8 mouse cellular contexts compared by ENCODE assay signal in the genomic region with DNA sequence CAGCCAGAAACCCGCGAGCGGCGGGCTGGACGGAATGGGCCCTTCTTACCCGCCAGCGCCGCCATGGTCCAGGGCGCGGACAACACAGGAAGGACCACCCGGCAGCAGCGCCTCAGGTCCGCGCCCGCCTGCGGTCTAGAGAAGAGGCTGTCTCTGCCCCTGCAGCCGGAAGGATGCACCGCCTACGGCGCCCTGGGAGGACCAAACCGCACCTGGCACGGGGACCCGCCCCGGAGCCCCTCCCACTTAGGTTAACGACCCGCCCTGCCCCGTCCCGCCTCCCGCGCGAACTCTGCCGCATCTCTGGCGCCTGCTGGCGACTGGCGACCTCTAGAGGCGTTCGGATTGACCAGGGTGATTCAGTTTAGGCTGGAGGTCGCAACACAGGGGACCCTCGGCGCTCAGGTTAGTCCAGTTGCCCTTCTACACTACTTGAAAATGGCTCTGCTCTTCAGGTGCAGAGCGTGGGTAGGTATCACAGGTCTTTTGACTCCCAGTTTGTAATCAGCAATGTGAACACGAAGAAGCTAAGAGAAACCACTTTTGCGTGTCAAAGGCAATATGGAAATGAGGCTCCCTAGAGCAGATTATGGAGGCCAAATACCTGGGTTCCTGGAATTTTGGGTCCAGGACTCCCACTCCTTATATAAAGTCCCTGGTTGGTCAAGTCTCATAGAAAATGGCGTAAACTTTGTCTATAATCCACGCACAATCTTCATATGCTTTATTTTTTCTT. TPM values are rescaled to one million over a fixed set of nuclear protein-coding genes. Genes with fewer than 3 reads are reported as not detected.
A peak's percentile ranks its signal among the peaks of the same experiment; 100 is the strongest.
DNase-seq lines count a peak whose midpoint lies in the region; ATAC-seq and TF ChIP-seq lines count a peak whose summit lies in the region.

A gene (minus strand): TSS at position 193 of the 736 bp plus-strand sequence.

- H3K4me2 ChIP-seq in lung, embryonic 16.5 days (ENCODE audit: low read depth, low read length), result peak within 1 kb of the TSS; percentile 69

- H3K4me1 ChIP-seq in MEL (ENCODE audit: control insufficient read depth in 1 of 2, insufficient read depth in 2 of 2, low read length in 2 of 2), result peaks cover 7 to 19% of the 10 kb centered on the region in 2 experiments; a peak in 2 of 4 replicates
- peaks cover 10% of the 10 kb centered on the region; the same call in 1 of the 2 replicates for H3K4me1 ChIP-seq in cerebellum, adult 2 months (ENCODE audit: control insufficient read depth, insufficient read depth, low read length)
- H3K4me1 ChIP-seq in lung, embryonic 16.5 days (replicated peaks; ENCODE audit: control insufficient read depth, insufficient read depth, low read length), result peaks cover 11% of the 10 kb centered on the region

- H3K36me3 ChIP-seq in MEL (ENCODE audit: control insufficient read depth in 1 of 2, insufficient read depth in 2 of 2, low read length in 2 of 2), result peaks cover 0 to 17% of the 10 kb centered on the region in 2 experiments; a peak in 2 of 4 replicates
- peaks cover 1% of the 10 kb centered on the region; the same call in 1 of the 2 replicates for H3K36me3 ChIP-seq in lung, embryonic 16.5 days (ENCODE audit: control insufficient read depth, insufficient read depth, low read length)

- H3K9ac ChIP-seq in MEL (ENCODE audit: control insufficient read depth, low read depth, low read length, poor library complexity, severe bottlenecking), result peak within 1 kb of the TSS; percentile 89
- H3K9ac ChIP-seq in lung, embryonic 16.5 days (ENCODE audit: low read length), result peak within 1 kb of the TSS; percentile 74

- DNase-seq in MEL (ENCODE audit: low read depth, low spot score), result peak; percentile 98
- DNase-seq in cerebellum, adult 2 months, result peak; percentile 94 to 95
- DNase-seq in forelimb bud, embryonic 11.5 days (ENCODE audit: low read depth, low spot score), result peak; percentile 88
- peak; percentile 50 for DNase-seq in layer of hippocampus, adult 9-10 months (ENCODE audit: low spot score)
- DNase-seq in ovary, postnatal 10 days (ENCODE audit: low spot score), result peak; percentile 87
- DNase-seq in thymus, postnatal 10 days (ENCODE audit: low spot score in 2 of 2), result peak; percentile 95 to 97

- peak within 1 kb of the TSS; percentile 69 to 94 for H3K4me3 ChIP-seq in MEL (ENCODE audit: control insufficient read depth in 1 of 2, insufficient read depth in 1 of 2, low read depth in 2 of 2, low read length in 2 of 2)
- peak within 1 kb of the TSS; percentile 58 for H3K4me3 ChIP-seq in cerebellum, adult 2 months (replicated peaks; ENCODE audit: insufficient read depth, low read depth, low read length)
- H3K4me3 ChIP-seq in lung, embryonic 16.5 days (ENCODE audit: low read length), result peak within 1 kb of the TSS; percentile 62

- TF ChIP-seq POLR2A in MEL (IDR thresholded peaks at IDR 0.05; ENCODE audit: control insufficient read depth in 1 of 2, insufficient read depth in 1 of 2, low read depth in 1 of 2, low read length in 2 of 2, poor library complexity in 1 of 2), result peak; percentile 81 to 89
- peak; percentile 81 for TF ChIP-seq POLR2A in cerebellum, adult 2 months (IDR thresholded peaks at IDR 0.05; ENCODE audit: borderline replicate concordance, insufficient read depth, low read length)

- TF ChIP-seq EP300 in MEL (IDR thresholded peaks at IDR 0.05; ENCODE audit: low read depth in 1 of 2, low read length in 2 of 2), result no peak

- no peaks in the 10 kb centered on the region for H3K27me3 ChIP-seq in MEL (ENCODE audit: control insufficient read depth in 1 of 2, insufficient read depth in 2 of 2, low read length in 2 of 2)
- H3K27me3 ChIP-seq in cerebellum, adult 2 months (ENCODE audit: control insufficient read depth, insufficient read depth, low read length), result no peaks in the 10 kb centered on the region
- no peaks in the 10 kb centered on the region for H3K27me3 ChIP-seq in lung, embryonic 16.5 days (ENCODE audit: control insufficient read depth, insufficient read depth, low read depth, low read length)

- ATAC-seq in hematopoietic stem cell, adult 5-6 weeks (replicated peaks in 1 of 2; ENCODE audit: insufficient read depth in 1 of 2, low FRiP score in 2 of 2, low TSS enrichment in 1 of 2, low read depth in 1 of 2, poor library complexity in 2 of 2, severe bottlenecking in 2 of 2), result peak; percentile 89 to 92
- ATAC-seq in lung, embryonic 16.5 days (ENCODE audit: low read depth), result peak; percentile 96

- H3K9me3 ChIP-seq in MEL (replicated peaks; ENCODE audit: insufficient read depth, low read length), result no peaks in the 10 kb centered on the region
- no peaks in the 10 kb centered on the region for H3K9me3 ChIP-seq in lung, embryonic 16.5 days (ENCODE audit: control insufficient read depth, low read length)

- peaks cover 20% of the 10 kb centered on the region for H3K79me2 ChIP-seq in MEL (ENCODE audit: control insufficient read depth, insufficient read depth, low read length, poor library complexity)

- peak within 1 kb of the TSS; percentile 52 for H3K27ac ChIP-seq in MEL (ENCODE audit: control insufficient read depth, low read depth, low read length)
- peak within 1 kb of the TSS; percentile 61 for H3K27ac ChIP-seq in cerebellum, adult 2 months (ENCODE audit: insufficient read depth, low read length)
- peak within 1 kb of the TSS; percentile 53 for H3K27ac ChIP-seq in lung, embryonic 16.5 days (ENCODE audit: low read length)

- WGBS in cerebellum, adult 2 months, result 2% methylated on average over 45 of the region's 45 CpGs
- WGBS in lung, embryonic 16.5 days, result 3% methylated on average over 45 of the region's 45 CpGs

- TF ChIP-seq CTCF in MEL (IDR thresholded peaks at IDR 0.05 in 2 of 3, conservative IDR thresholded peaks at IDR 0.05 in 1 of 3; ENCODE audit: control insufficient read depth in 1 of 3, insufficient read depth in 1 of 3, low read depth in 2 of 3, low read length in 3 of 3, poor library complexity in 1 of 3, severe bottlenecking in 1 of 3), result peak; percentile 53 to 95 (median 93); a peak in 5 of 6 replicates
- TF ChIP-seq CTCF in cerebellum, adult 2 months (IDR thresholded peaks at IDR 0.05; ENCODE audit: borderline replicate concordance, insufficient read depth, low read depth, low read length), result peak; percentile 78

- TF ChIP-seq RAD21 in MEL (IDR thresholded peaks at IDR 0.05; ENCODE audit: low read depth, low read length), result peak; percentile 76

TF ChIP-seq in MEL, 35 proteins besides CTCF, POLR2A, EP300 and RAD21 (continues in another document):
- TF ChIP-seq KAT2A (conservative IDR thresholded peaks at IDR 0.05; ENCODE audit: low read depth, low read length), result no peak; the same call in 1 of the 2 replicates
- peak; percentile 35; the same call in 1 of the 2 replicates for TF ChIP-seq USF1 (IDR thresholded peaks at IDR 0.05; ENCODE audit: low read depth, low read length)
- TF ChIP-seq NRF1 (IDR thresholded peaks at IDR 0.05; ENCODE audit: insufficient read depth, low read depth, low read length, poor library complexity, severe bottlenecking), result peak; percentile 19; the same call in 1 of the 2 replicates
- peak; percentile 89 for TF ChIP-seq HCFC1 (IDR thresholded peaks at IDR 0.05; ENCODE audit: low read depth, low read length)
- peak; percentile 82; the same call in 1 of the 2 replicates for TF ChIP-seq POLR2AphosphoS2 (IDR thresholded peaks at IDR 0.05; ENCODE audit: low read length)
- peak; percentile 84; the same call in 1 of the 2 replicates for TF ChIP-seq SIN3A (IDR thresholded peaks at IDR 0.05; ENCODE audit: low read length)
- TF ChIP-seq MAZ (IDR thresholded peaks at IDR 0.05; ENCODE audit: low read depth, low read length), result peak; percentile 75; the same call in 1 of the 2 replicates
- no peak for TF ChIP-seq GATA1 (IDR thresholded peaks at IDR 0.05; ENCODE audit: low read depth, low read length)
- peak; percentile 88 for TF ChIP-seq ELF1 (IDR thresholded peaks at IDR 0.05; ENCODE audit: low read depth, low read length)
- no peak for TF ChIP-seq MYB (IDR thresholded peaks at IDR 0.05; ENCODE audit: low read depth, low read length)
- TF ChIP-seq UBTF (IDR thresholded peaks at IDR 0.05; ENCODE audit: borderline replicate concordance, insufficient read depth, low read depth, low read length), result 0 out of 2 replicates have a peak, but pooled peaks have one; percentile 61
- no peak for TF ChIP-seq USF2 (IDR thresholded peaks at IDR 0.05; ENCODE audit: borderline replicate concordance in 1 of 2, insufficient read depth in 1 of 2, low read depth in 1 of 2, low read length in 2 of 2)
- no peak for TF ChIP-seq GABPA (IDR thresholded peaks at IDR 0.05; ENCODE audit: low read depth, low read length)
- TF ChIP-seq ETS1 (IDR thresholded peaks at IDR 0.05; ENCODE audit: low read depth, low read length), result peak; percentile 61; the same call in 1 of the 2 replicates
- no peak for TF ChIP-seq POLR2AphosphoS5 (IDR thresholded peaks at IDR 0.05; ENCODE audit: borderline replicate concordance, low read depth, low read length)
- TF ChIP-seq E2F4 (IDR thresholded peaks at IDR 0.05; ENCODE audit: borderline replicate concordance, low read depth, low read length), result peak; percentile 77; the same call in 1 of the 2 replicates
- TF ChIP-seq SMC3 (IDR thresholded peaks at IDR 0.05; ENCODE audit: low read depth, low read length), result peak; percentile 65
- no peak for TF ChIP-seq ZNF384 (IDR thresholded peaks at IDR 0.05; ENCODE audit: low read depth, low read length)
- TF ChIP-seq RCOR1 (IDR thresholded peaks at IDR 0.05; ENCODE audit: low read depth, low read length), result peak; percentile 74
- TF ChIP-seq BHLHE40 (IDR thresholded peaks at IDR 0.05; ENCODE audit: borderline replicate concordance, low read depth, low read length), result no peak; the same call in 1 of the 2 replicates
- TF ChIP-seq NELFE (IDR thresholded peaks at IDR 0.05; ENCODE audit: low read depth, low read length), result peak; percentile 86
- peak; percentile 32; the same call in 1 of the 2 replicates for TF ChIP-seq ZC3H11A (IDR thresholded peaks at IDR 0.05; ENCODE audit: low read depth, low read length)
- peak; percentile 37; the same call in 1 of the 2 replicates for TF ChIP-seq TBP (IDR thresholded peaks at IDR 0.05; ENCODE audit: low read depth, low read length)
- TF ChIP-seq CHD2 (IDR thresholded peaks at IDR 0.05; ENCODE audit: low read length), result no peak
- peak; percentile 75 for TF ChIP-seq MXI1 (IDR thresholded peaks at IDR 0.05; ENCODE audit: low read depth, low read length)
- TF ChIP-seq MAX (IDR thresholded peaks at IDR 0.05; ENCODE audit: low read length), result peak; percentile 29; the same call in 1 of the 2 replicates
- TF ChIP-seq JUND (IDR thresholded peaks at IDR 0.05; ENCODE audit: low read depth, low read length), result no peak

RNA-seq across cellular contexts. Expression of the gene that starts here (rescaled TPM):
- 19.6 and 21.9 TPM in 2 replicates for total RNA-seq in MEL (2012; rRNA removed)
- polyA plus RNA-seq in MEL (2012; ENCODE audit: insufficient read depth in 1 of 2, insufficient read length in 2 of 2, low read depth in 1 of 2, low replicate concordance in 2 of 2, missing spikeins in 1 of 2), result 10 to 100 TPM in 1 of 2 experiments, not detected in 1; 29.1 TPM
- polyA plus RNA-seq in cerebellum, adult 2 months (2012; rRNA removed), result 201 and 206 TPM in 2 replicates
- 18.0 and 23.7 TPM in 2 replicates for total RNA-seq in hematopoietic stem cell, adult 5-6 weeks (2017)
- polyA plus RNA-seq in lung, embryonic 16.5 days (2015; fragmentation: Nextera tagmentation; extraction: Ambion mirVana), result 53.1 and 54.5 TPM in 2 replicates

Comparison
In these comparisons a context has a peak if more than half of its experiments do, and no peak if none do; other contexts are left out.
1. Peak in every context shown above with its lines: DNase-seq, ATAC-seq, H3K4me3 ChIP-seq and H3K27ac ChIP-seq.